Mouse (Mus musculus) ES-E14 (cell line): ENCODE measurements around the gene Aamp. TPM values are rescaled to one million over a fixed set of nuclear protein-coding genes. Genes with fewer than 3 reads are reported as not detected.

Experiments used
- DNase-seq: peaks from one replicate; pipeline ENCODE4 v3.0.0-alpha.2; 2013; ENCODE audit warnings: low read depth, low spot score
- H3K27ac ChIP-seq: 2 replicates; pipeline ENCODE4 v1.5.1; 2012; ENCODE audit warnings: low read depth, mild to moderate bottlenecking, low read length, moderate library complexity, mixed read lengths; ENCODE audit not compliant: poor library complexity, insufficient read depth, severe bottlenecking
- H3K36me3 ChIP-seq: 2 replicates; pipeline ENCODE4 v1.6.1; 2012; ENCODE audit warnings: mild to moderate bottlenecking, low read length, moderate library complexity, mixed read lengths; ENCODE audit not compliant: control insufficient read depth, poor library complexity, insufficient read depth, severe bottlenecking
- H3K4me1 ChIP-seq, 2 experiments: fragments of 150-350 bp in 1 of 2; sonication (generic) in 1 of 2; 2 replicates each; pipeline ENCODE4 v1.6.1; 2012; ENCODE audit warnings: low read length in 2 of 2, mild to moderate bottlenecking in 1 of 2, mixed read lengths in 1 of 2; ENCODE audit not compliant: control insufficient read depth in 2 of 2, insufficient read depth in 2 of 2, poor library complexity in 1 of 2
- H3K4me3 ChIP-seq, 2 experiments: fragments of 150-350 bp in 1 of 2; sonication (generic) in 1 of 2; 2 replicates each; pipeline ENCODE4 v1.5.1; 2012; ENCODE audit warnings: low read length in 2 of 2, low read depth in 1 of 2, mild to moderate bottlenecking in 1 of 2, mixed read lengths in 1 of 2; ENCODE audit not compliant: insufficient read depth in 1 of 2, poor library complexity in 1 of 2, severe bottlenecking in 1 of 2
- H3K9ac ChIP-seq: 2 replicates; pipeline ENCODE4 v1.6.1; 2012; ENCODE audit warnings: low read depth, mild to moderate bottlenecking, low read length, mixed read lengths; ENCODE audit not compliant: poor library complexity, insufficient read depth, severe bottlenecking
- H3K9me3 ChIP-seq: fragments of 150-350 bp; sonication (generic); 2 replicates; pipeline ENCODE4 v1.6.1; 2012; ENCODE audit warnings: low read depth, mild to moderate bottlenecking, low read length; ENCODE audit not compliant: control insufficient read depth, insufficient read depth
- CHD2 ChIP-seq: IDR thresholded peaks from 2 replicates; pipeline ENCODE4 v1.6.1; 2014; ENCODE audit warnings: mild to moderate bottlenecking, low read depth, low read length, inconsistent platforms
- HCFC1 ChIP-seq: IDR thresholded peaks from 2 replicates; pipeline ENCODE4 v1.6.1; 2012; ENCODE audit warnings: low read length, inconsistent platforms, borderline replicate concordance; ENCODE audit not compliant: insufficient read depth
- MAFK ChIP-seq: IDR thresholded peaks from 2 replicates; pipeline ENCODE4 v1.6.1; 2014; ENCODE audit warnings: mild to moderate bottlenecking, low read depth, low read length, inconsistent platforms; ENCODE audit not compliant: insufficient read depth
- ZC3H11A ChIP-seq: IDR thresholded peaks from 2 replicates; pipeline ENCODE4 v1.6.1; 2012; ENCODE audit warnings: low read depth, mild to moderate bottlenecking, inconsistent platforms, low read length, borderline replicate concordance
- ZNF384 ChIP-seq: IDR thresholded peaks from 2 replicates; pipeline ENCODE4 v1.6.1; 2012; ENCODE audit warnings: low read depth, low read length, inconsistent platforms
- in situ Hi-C, 2 experiments: fragments of 600-800 bp; cut with MboI; formaldehyde crosslinking; loops; one replicate each; pipeline ENCODE4 v1.15.1; 2025; ENCODE audit warnings: low sequenced_read_pairs in 2 of 2, inconsistent platforms in 1 of 2; ENCODE audit not compliant: unreplicated experiment in 2 of 2
- total RNA-seq: library from RNA; depleted of rRNA; stranded (reverse); fragments of 300-350 nt; gene quantifications from 2 replicates; pipeline ENCODE4 v1.2.3, GENCODE M21; 2012

Gene Aamp
- total RNA-seq, 1 experiment = 138 TPM

DNA sequence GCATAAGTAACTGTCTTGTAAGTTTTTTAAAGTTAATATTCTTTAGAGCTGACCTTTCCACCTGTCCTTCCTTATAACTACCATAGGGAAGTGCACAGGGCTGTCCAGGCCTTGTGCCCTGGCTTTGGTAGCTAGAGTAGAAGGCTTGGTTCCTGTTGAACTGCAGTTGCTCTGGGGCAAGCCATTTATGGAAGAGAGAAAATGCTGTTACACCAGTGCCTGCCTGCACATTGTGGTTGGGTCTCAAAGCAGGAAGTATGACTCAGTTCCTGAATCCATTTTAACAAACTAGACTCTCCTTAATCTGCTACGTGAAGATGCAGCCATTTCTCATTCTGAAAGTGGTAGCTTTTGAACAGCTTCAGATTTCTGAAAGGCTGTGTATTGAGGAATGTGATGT is 35.7 kb downstream of the Aamp start:
- Histone ChIP-seq H3K27ac (no peak overlapping the region), H3K4me1 (peaks cover 3 to 9% of the 10 kb centered on the region in 2 experiments), H3K9me3 (no peaks in the 10 kb centered on the region), H3K4me3 (no peak overlapping the region), H3K9ac (no peak overlapping the region), H3K36me3 (peaks cover 11% of the 10 kb centered on the region)
- TF ChIP-seq HCFC1 = no peak
- no peak for TF ChIP-seq ZNF384
- in situ Hi-C loops = no loop called here
- DNase-seq = no peak

- H3K36me3 ChIP-seq = peaks cover 5% of the 10 kb centered on the region
- DNase-seq = peak; percentile 33
- in situ Hi-C loops = no loop called here
- peaks cover 3 to 11% of the 10 kb centered on the region in 2 experiments for H3K4me1 ChIP-seq
- H3K9ac ChIP-seq = no peak overlapping the region
- TF ChIP-seq HCFC1 (no peak), MAFK (no peak), CHD2 (no peak), ZC3H11A (no peak), ZNF384 (no peak)
- H3K4me3 ChIP-seq = no peak overlapping the region
- no peak overlapping the region for H3K27ac ChIP-seq
- no peaks in the 10 kb centered on the region for H3K9me3 ChIP-seq
Measured at GRCm38 (mm10) chr1:74245525-74245924, 39.0 kb downstream of the Aamp start.

GRCm38 (mm10) chr1:74240832-74241231 is 43.7 kb downstream of the Aamp start:
- Histone ChIP-seq H3K36me3 (peaks cover 2% of the 10 kb centered on the region; the same call in 1 of the 2 replicates), H3K27ac (no peak overlapping the region), H3K9ac (no peak overlapping the region), H3K4me1 (peaks cover 8 to 13% of the 10 kb centered on the region in 2 experiments), H3K9me3 (no peaks in the 10 kb centered on the region), H3K4me3 (no peak overlapping the region)
- TF ChIP-seq MAFK (no peak), ZC3H11A (no peak), CHD2 (no peak), ZNF384 (no peak), HCFC1 (no peak)
- no peak for DNase-seq
- in situ Hi-C loops = no loop called here

DNA sequence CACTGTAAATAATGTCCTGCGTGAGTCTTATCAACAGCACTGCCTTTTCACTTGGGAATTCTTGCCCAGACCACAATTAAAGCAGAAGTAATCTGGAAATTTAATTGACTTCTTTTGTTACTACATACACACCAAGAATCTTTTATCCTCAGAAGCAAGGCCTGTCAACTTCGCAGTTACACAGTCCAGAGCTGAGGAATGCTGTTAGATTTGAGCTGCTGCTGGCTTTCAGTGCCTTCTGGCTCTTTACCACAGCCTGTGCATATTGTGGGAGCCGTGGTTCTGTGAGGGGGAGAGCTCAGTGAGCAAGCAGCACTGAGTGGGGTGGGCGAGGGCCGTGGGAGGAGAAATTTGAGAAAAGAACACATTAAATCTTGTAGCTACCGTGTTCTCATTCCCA is 44.2 kb downstream of the Aamp start:
- no peak overlapping the region for H3K4me3 ChIP-seq
- peaks cover 2% of the 10 kb centered on the region; the same call in 1 of the 2 replicates for H3K36me3 ChIP-seq
- no peak overlapping the region for H3K9ac ChIP-seq
- no peaks in the 10 kb centered on the region for H3K9me3 ChIP-seq
- in situ Hi-C loops = no loop called here
- no peak for DNase-seq
- no peak overlapping the region for H3K27ac ChIP-seq
- H3K4me1 ChIP-seq = peaks cover 8 to 12% of the 10 kb centered on the region in 2 experiments
- TF ChIP-seq CHD2 = no peak
- TF ChIP-seq ZNF384 = no peak

GRCm38 (mm10) chr1:74239618-74240017 is 44.9 kb downstream of the Aamp start:
- H3K4me1 ChIP-seq = peaks cover 7 to 11% of the 10 kb centered on the region in 2 experiments
- DNase-seq = no peak
- no peak overlapping the region for H3K27ac ChIP-seq
- H3K9ac ChIP-seq = no peak overlapping the region
- H3K4me3 ChIP-seq = no peak overlapping the region
- H3K9me3 ChIP-seq = no peaks in the 10 kb centered on the region
- in situ Hi-C loops = no loop called here
- TF ChIP-seq ZC3H11A (no peak), CHD2 (no peak), ZNF384 (no peak), HCFC1 (no peak), MAFK (no peak)
- peaks cover 2% of the 10 kb centered on the region; the same call in 1 of the 2 replicates for H3K36me3 ChIP-seq
